Mouse (Mus musculus): Measurements from ENCODE around the gene Upk2.

DNA sequence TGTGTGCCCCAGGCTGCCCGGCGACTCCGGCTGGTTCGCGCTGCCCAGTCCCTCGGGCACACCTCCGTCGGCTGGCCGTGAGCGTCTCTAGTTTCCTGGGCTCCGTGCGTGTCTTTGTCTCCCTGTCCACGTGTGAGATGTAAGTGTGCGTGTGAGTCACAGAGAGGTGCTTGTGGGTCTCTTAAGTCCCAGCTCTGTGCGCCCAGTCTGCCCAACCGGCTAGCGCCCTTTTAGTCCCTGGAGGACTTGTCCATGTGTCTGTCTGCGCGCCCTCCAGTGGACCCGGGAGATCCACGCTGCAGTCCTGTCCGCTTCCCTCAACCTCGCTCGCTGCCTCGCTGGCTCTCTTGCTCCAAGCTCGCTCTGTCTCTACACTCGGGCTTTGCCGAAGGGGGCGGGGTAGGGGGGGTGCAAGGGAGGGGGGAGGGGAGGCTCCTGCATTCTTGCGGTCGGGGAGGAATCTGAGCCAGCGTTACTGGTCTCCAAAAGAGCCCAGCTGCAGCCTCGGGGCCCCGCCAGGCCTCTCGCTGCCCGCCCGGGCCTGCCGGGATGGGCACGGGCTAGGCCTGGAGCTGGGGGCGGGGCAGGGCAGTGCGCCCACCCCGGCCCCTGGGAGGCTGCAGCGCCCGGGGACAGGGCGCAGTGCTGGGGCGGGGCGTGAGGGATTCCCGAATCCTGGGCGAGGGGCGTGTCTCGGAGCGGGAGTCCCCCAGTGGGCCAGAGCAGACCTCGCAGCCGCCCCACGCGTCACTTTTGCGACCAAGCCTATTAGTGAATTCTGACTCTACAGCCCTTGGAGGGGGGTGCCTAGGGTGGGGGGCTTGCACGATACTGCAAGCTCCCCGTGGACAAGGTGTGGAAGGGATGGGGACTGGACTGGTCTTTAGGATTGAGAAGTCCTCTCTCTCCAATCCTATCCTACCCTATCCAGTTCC is 43.9 kb upstream of the Upk2 start:
- TF ChIP-seq CTCF (conservative IDR thresholded peaks at IDR 0.05; ENCODE audit: low read length) (no peak), POU5F1 (IDR thresholded peaks at IDR 0.05; ENCODE audit: borderline replicate concordance, low read length) (no peak), NANOG (IDR thresholded peaks at IDR 0.05; ENCODE audit: borderline replicate concordance, low read length) (no peak)
